Mouse (Mus musculus) E14TG2a.4 (cell line): ENCODE results near the gene Neurl2.

Experiments used
- CTCF ChIP-seq: conservative IDR thresholded peaks from 2 replicates; pipeline ENCODE4 v1.5.1; 2014; ENCODE audit warnings: low read length
- POU5F1 ChIP-seq: IDR thresholded peaks from 2 replicates; pipeline ENCODE4 v1.6.1; 2014; ENCODE audit warnings: low read length, borderline replicate concordance

- TF ChIP-seq CTCF: no peak
- no peak for TF ChIP-seq POU5F1
These were observed 35.2 kb upstream of the Neurl2 start for GRCm38 (mm10) chr2:164868491-164868890.
